Mouse (Mus musculus) stomach, postnatal 0 days (tissue): ENCODE data around the gene Cdca4.

Experiments
- CTCF ChIP-seq: IDR thresholded peaks from 2 replicates; pipeline ENCODE4 v1.5.1; 2016; ENCODE audit warnings: antibody characterized with exemption, low read depth, mild to moderate bottlenecking, moderate library complexity
- EP300 ChIP-seq: optimal IDR thresholded peaks from 2 replicates; pipeline ENCODE3; 2016; ENCODE audit warnings: antibody characterized with exemption

- TF ChIP-seq CTCF: no peak
- no peak for TF ChIP-seq EP300
Observed at GRCm38 (mm10) chr12:112793601-112794355, 35.4 kb downstream of the Cdca4 start.
